Mouse (Mus musculus) hematopoietic stem cell, adult 5-6 weeks (primary cell): ENCODE measurements around the gene Sh3bgrl. TPM values are rescaled to one million over a fixed set of nuclear protein-coding genes. Genes with fewer than 3 reads are reported as not detected.
A peak's percentile ranks its signal among the peaks of the same experiment; 100 is the strongest.

Experiments
- ATAC-seq, 2 experiments: fragments of 125-278 bp in 1 of 2; replicated peaks in 1 of 2; 2 replicates each; pipeline ENCODE4 v1.8.0; 2016 to 2017; ENCODE audit warnings: inconsistent platforms in 2 of 2, mild to moderate bottlenecking in 2 of 2, moderate number of reproducible peaks in 2 of 2, low read depth in 1 of 2, moderate TSS enrichment in 1 of 2; ENCODE audit not compliant: low FRiP score in 2 of 2, poor library complexity in 2 of 2, severe bottlenecking in 2 of 2, insufficient read depth in 1 of 2, low TSS enrichment in 1 of 2
- total RNA-seq: library from RNA; stranded (forward); fragments of 172-1452, 232-1000 nt; gene quantifications from 2 replicates; pipeline ENCODE4 v1.2.3, GENCODE M21; 2017

Gene Sh3bgrl
- total RNA-seq, 1 experiment from 2014 or later = 149 TPM

DNA sequence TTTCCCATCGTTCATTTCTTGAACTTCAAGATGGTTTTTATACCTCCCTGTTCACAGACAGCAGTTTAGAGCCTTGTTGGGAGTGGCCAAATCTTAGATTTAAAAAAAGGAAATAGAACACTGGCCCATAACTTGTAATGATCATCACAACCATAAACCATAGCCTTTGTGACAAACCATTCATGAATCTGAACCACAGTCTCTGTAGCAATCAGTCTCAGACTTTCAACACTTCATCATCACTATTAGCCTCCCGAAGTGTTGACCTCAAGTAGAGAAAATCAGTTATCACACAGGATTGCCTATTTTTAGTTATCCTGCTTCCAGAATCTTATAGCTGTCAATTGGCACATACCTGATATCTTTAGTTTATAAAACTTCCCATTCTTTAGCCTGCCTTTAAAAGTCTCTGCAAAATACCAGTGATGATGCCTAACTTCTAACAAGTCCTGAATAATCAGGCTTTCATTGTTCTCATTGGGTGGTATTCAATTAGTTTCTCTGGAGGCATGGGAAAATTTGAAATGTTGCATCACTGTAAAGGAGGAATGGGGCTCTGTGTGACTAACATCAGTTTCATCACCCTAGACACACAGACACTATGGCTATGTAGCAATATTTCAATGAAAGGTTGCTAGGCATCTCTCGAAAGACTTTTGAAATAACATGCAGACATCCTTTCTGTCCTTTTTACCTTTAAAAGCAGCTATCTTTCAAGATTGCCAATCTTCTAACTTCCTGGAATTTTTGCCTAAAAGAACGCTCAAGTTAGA lies 89.7 kb downstream of the Sh3bgrl start:
- ATAC-seq = no peak; a peak in 1 of 4 replicates

DNA sequence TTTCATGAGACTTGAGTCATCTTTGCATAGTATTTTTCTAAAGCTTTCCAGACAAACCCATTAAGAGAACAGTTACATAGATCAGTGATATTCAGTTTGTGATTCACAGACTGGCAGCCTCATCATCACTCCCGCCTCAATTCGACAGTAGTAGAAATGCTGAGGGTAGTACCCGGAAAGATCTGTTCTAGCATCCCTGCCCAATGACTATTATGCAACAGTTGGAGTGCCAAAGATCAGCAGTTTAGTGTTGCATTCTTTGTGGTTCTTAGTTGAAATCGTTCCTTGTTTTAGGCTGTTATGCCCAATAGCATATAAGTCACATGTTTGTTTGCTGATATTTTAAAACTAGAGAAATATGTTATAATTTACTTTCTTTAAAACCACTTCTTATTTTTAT lies 94.4 kb downstream of the Sh3bgrl start:
- no peak for ATAC-seq

DNA sequence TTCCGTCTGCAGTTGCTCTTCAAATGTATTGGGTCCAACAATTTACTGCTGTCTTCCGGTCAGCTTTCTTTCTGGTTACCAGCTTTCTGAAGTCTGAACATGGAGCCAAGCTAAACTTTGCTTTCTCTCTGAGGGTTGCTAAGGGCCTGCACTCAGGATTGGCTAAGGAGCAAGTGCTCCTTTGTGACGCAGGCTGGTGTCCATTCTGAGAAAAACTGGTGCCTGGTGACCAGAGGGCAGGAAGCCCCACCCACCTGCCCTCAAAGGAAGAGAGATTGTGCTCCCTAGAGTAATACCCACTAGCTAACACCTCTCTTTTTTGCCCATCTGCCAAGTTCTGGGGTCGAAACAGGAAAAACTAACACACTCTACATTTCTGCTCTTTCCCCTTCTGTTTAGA lies 95.8 kb downstream of the Sh3bgrl start:
- no peak; a peak in 1 of 4 replicates for ATAC-seq

DNA sequence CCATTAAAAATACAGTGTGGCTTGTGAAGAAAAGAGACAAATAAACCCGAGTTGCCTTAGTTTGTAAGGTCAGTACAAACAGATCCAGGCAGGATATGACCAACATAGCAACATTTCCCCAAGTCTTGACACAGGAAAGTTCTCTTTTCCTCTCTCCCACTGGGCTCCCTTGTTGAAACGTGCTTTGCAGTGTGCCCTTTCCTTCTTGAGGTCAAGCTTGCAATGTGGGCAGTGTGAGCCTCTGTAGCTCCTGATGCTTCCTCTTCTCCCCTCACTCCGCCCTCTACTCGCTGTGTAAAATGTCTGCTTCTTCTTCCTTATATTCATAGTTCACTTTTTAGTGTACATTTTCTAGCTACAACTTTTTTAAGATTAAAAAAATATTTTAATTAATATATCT lies 96.3 kb downstream of the Sh3bgrl start:
- peak; percentile 75 to 85 for ATAC-seq

DNA sequence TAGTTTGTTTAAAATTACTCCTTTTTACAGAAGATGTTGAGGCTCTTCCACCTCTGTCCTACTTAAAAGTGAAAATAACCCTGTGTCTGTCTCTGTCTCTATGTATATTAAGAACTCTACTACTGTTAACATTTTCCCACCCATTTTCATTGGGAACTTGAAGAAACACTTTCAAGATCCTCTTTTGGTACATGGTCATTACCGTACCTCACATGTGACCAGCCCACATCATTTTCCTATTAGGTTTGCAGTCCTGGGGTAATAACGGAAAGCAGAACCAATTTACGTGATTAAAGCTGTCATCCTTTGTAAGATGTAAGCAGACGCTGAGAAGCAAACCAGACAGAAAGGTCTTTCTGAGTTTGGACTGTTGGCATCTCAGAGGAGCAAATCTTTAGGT lies 101.3 kb downstream of the Sh3bgrl start, which contains the start of gene Gm6377:
Gene Gm6377, plus strand, starts transcription at position 289 of the 400 bp plus-strand sequence.
- no peak; a peak in 1 of 4 replicates for ATAC-seq

DNA sequence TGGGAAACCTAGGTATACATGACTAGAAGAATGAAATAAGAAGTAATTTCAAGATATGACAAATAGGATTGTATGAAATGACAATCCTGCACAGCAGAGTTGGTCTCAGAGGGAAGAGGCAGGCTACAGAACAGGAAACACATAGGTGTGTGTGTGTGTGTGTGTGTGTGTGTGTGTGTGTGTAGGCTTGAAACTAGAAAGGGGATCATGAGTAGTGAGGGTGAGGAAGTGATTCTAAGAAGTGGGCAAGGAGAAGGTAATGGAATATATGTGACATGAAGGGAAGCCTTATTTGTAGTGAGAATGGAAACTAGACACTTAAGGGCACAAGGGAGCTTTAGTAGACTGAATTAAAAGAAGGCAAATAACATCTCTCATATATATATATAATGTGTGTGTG lies 112.7 kb downstream of the Sh3bgrl start:
- ATAC-seq = no peak

DNA sequence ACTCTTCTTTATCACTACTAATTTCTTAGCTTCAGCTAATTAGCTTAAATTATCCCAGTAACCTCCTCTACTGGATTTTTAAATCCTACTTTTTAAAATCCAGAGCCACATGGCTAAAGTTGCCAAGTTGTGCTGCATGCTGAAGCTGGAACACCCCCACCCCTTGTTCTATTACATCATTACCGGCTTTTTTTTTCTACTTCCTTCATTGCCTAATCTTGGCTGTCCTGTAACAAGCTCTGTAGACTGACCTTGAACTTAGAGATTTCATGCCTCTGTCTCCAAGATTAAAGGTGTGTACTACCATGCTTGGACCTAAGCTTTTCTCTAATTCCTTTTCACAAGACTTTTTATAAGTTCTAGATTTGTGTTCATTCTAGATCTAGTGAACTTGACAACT lies 133.6 kb downstream of the Sh3bgrl start:
- ATAC-seq = no peak

DNA sequence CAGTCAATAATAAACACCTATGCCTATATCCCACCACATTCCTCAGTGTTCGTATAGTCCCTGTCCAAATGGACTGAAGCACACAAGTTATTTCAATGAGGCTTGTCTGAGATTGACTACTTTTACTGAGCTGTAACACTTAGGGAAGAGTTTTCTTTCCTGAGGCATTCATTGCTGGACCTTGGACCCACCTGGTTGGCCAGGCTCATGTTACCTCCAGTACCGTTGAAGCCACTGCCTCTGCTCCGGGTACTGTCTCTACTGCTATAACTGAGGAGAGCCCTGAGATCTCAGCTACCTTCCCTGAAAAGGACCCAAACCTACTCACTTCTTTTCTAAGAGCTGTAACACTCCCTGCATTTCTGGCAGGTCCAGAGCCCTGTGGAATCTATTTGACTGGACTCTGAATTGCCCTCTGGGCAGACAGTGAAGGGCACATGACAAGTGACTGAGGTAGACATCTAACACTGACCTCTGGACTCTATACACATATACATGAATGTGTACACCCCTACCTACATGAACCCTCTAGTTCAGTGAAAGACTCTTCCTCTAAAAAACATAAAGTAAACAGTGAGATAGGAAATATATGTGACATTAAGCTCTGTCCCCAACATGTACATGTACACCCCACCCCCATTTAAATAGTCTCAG lies 140.3 kb downstream of the Sh3bgrl start:
- ATAC-seq = no peak

DNA sequence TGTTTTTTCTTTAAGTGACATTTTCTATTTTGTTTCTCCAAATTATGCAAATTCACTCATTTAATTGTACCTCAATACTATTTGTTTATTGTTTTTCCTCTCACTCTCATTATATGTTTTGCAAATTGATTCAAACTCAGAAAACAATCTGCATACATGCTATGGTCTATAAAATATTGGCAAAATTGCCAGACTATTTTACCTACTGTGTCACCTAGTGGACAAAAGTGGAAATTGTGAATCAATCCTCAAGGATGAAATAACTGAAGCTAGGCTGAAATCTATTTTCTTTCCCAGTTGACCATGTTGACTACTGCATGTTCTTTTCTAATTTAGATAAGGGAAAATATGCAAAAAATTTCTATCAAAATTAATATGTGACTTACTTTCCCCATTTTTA lies 143.0 kb downstream of the Sh3bgrl start:
- no peak for ATAC-seq

Other genes with a start within 250 kb of the Sh3bgrl start
- 27.6 and 66.5 TPM in 2 replicates for gene Hmgn5, start 82.0 kb upstream of the Sh3bgrl start, total RNA-seq
- gene Gm6377, start 101.4 kb downstream of the Sh3bgrl start, total RNA-seq = 0.60 and 1.3 TPM in 2 replicates